Mouse (Mus musculus): ENCODE measurements around the gene Ttc19.
A peak's percentile ranks its signal among the peaks of the same experiment; 100 is the strongest.

The Ttc19 gene

GRCm38 (mm10) chr11:62280675-62281600 lies at the start of gene Ttc19, which contains the start of gene Zswim7:
Gene Ttc19, plus strand, starts transcription at chr11:62281473.
Gene Zswim7, minus strand, starts transcription at chr11:62281375.
- DNase-seq (ENCODE audit: low read depth), result peak; percentile 96

- no peak for DNase-seq (ENCODE audit: low read depth)
These were observed 40.5 kb upstream of the Ttc19 start for GRCm38 (mm10) chr11:62240631-62241261.

- no peak for DNase-seq (ENCODE audit: low read depth)
These were observed 37.4 kb upstream of the Ttc19 start for GRCm38 (mm10) chr11:62243871-62244270.

GRCm38 (mm10) chr11:62244471-62244870 lies 36.8 kb upstream of the Ttc19 start:
- no peak for DNase-seq (ENCODE audit: low read depth)

- DNase-seq (ENCODE audit: low read depth), result no peak
These were observed 33.4 kb upstream of the Ttc19 start for GRCm38 (mm10) chr11:62247759-62248400.

- DNase-seq (ENCODE audit: low read depth), result no peak
These were observed 32.6 kb upstream of the Ttc19 start, which contains the start of gene Adora2b for GRCm38 (mm10) chr11:62248401-62249244. Gene Adora2b, plus strand, starts transcription at chr11:62248984.

- peak; percentile 44 for DNase-seq (ENCODE audit: low read depth)
These were observed 31.8 kb upstream of the Ttc19 start for GRCm38 (mm10) chr11:62249266-62250037.

- peak; percentile 82 for DNase-seq (ENCODE audit: low read depth)
These were observed 30.2 kb upstream of the Ttc19 start for GRCm38 (mm10) chr11:62251047-62251446.

- DNase-seq (ENCODE audit: low read depth), result no peak
These were observed 27.9 kb upstream of the Ttc19 start for GRCm38 (mm10) chr11:62253380-62253779.

GRCm38 (mm10) chr11:62259214-62259613 lies 22.1 kb upstream of the Ttc19 start:
- no peak for DNase-seq (ENCODE audit: low read depth)

- DNase-seq (ENCODE audit: low read depth), result no peak
These were observed 17.7 kb upstream of the Ttc19 start for GRCm38 (mm10) chr11:62263599-62263998.

- DNase-seq (ENCODE audit: low read depth), result no peak
These were observed 17.3 kb upstream of the Ttc19 start for GRCm38 (mm10) chr11:62264018-62264417.

GRCm38 (mm10) chr11:62265642-62266041 lies 15.6 kb upstream of the Ttc19 start:
- no peak for DNase-seq (ENCODE audit: low read depth)

- no peak for DNase-seq (ENCODE audit: low read depth)
These were observed 14.6 kb upstream of the Ttc19 start for GRCm38 (mm10) chr11:62266466-62267214.

- DNase-seq (ENCODE audit: low read depth), result peak; percentile 86
These were observed 12.9 kb upstream of the Ttc19 start for GRCm38 (mm10) chr11:62268381-62268780.

GRCm38 (mm10) chr11:62269097-62269496 lies 12.2 kb upstream of the Ttc19 start:
- DNase-seq (ENCODE audit: low read depth), result no peak

- no peak for DNase-seq (ENCODE audit: low read depth)
These were observed 10.4 kb upstream of the Ttc19 start for GRCm38 (mm10) chr11:62270851-62271250.

- DNase-seq (ENCODE audit: low read depth), result no peak
These were observed 4.2 kb upstream of the Ttc19 start for GRCm38 (mm10) chr11:62277086-62277485.

GRCm38 (mm10) chr11:62278027-62278426 lies 3.2 kb upstream of the Ttc19 start:
- DNase-seq (ENCODE audit: low read depth), result peak; percentile 93

- peak; percentile 57 for DNase-seq (ENCODE audit: low read depth)
These were observed 326 bp downstream of the Ttc19 start for GRCm38 (mm10) chr11:62281601-62281997.

Data from 416B (cell line).